Mouse (Mus musculus) right cerebral cortex, adult 2 months (tissue): ENCODE measurements around the gene Atg7.

Experiments used
- DNase-seq, 2 experiments: peaks; one replicate each; pipeline ENCODE4 v3.0.0; 2021 to 2022; ENCODE audit warnings: low spot score in 2 of 2

The Atg7 gene

GRCm38 (mm10) chr6:114901321-114901824, 258.5 kb downstream of the Atg7 start:
- DNase-seq, result no peak

- no peak for DNase-seq
Observed at GRCm38 (mm10) chr6:114901921-114902320, 259.0 kb downstream of the Atg7 start.

- no peak for DNase-seq
Observed at GRCm38 (mm10) chr6:114904233-114904632, 261.3 kb downstream of the Atg7 start.

GRCm38 (mm10) chr6:114904818-114905217, 261.9 kb downstream of the Atg7 start:
- DNase-seq, result no peak

- no peak for DNase-seq
Observed at GRCm38 (mm10) chr6:114905253-114906028, 262.5 kb downstream of the Atg7 start.

GRCm38 (mm10) chr6:114906209-114906608, 263.3 kb downstream of the Atg7 start:
- DNase-seq, result no peak

GRCm38 (mm10) chr6:114907459-114907858, 264.6 kb downstream of the Atg7 start:
- DNase-seq, result no peak

GRCm38 (mm10) chr6:114909801-114910200, 266.9 kb downstream of the Atg7 start:
- no peak for DNase-seq
